Mouse (Mus musculus): ENCODE results near the gene Gdpd1. TPM values are rescaled to one million over a fixed set of nuclear protein-coding genes. Genes with fewer than 3 reads are reported as not detected.
A peak's percentile ranks its signal among the peaks of the same experiment; 100 is the strongest.

Gene Gdpd1
- 195 and 209 TPM in 2 replicates for polyA plus RNA-seq (2015; fragmentation: Nextera tagmentation; extraction: Ambion mirVana)

GRCm38 (mm10) chr11:87073866-87074440, at the start of gene Gdpd1:
Gene Gdpd1 (minus strand): TSS chr11:87074062.
- peak within 1 kb of the TSS; percentile 92 for H3K27ac ChIP-seq (ENCODE audit: low read length)
- peak within 1 kb of the TSS; percentile 75 for H3K9ac ChIP-seq (replicated peaks; ENCODE audit: low read depth, low read length)
- H3K4me2 ChIP-seq (ENCODE audit: low read length), result peak within 1 kb of the TSS; percentile 70
- peaks cover 35% of the 10 kb centered on the region for H3K4me1 ChIP-seq (replicated peaks; ENCODE audit: control insufficient read depth, insufficient read depth, low read length)
- no peaks in the 10 kb centered on the region for H3K27me3 ChIP-seq (replicated peaks; ENCODE audit: control insufficient read depth, insufficient read depth, low read length)
- peaks cover 6% of the 10 kb centered on the region; the same call in 1 of the 2 replicates for H3K36me3 ChIP-seq (ENCODE audit: control insufficient read depth, insufficient read depth)
- under 1% methylated on average over 43 of the region's 43 CpGs for WGBS
- H3K4me3 ChIP-seq (replicated peaks; ENCODE audit: low read length), result peak within 1 kb of the TSS; percentile 50
- peak; percentile 98 for ATAC-seq
- no peaks in the 10 kb centered on the region for H3K9me3 ChIP-seq (ENCODE audit: control insufficient read depth, low read length)

GRCm38 (mm10) chr11:87121864-87122263, 48.0 kb upstream of the Gdpd1 start:
- ATAC-seq, result no peak
- Histone ChIP-seq H3K4me2 (ENCODE audit: low read length) (no peak overlapping the region), H3K27ac (ENCODE audit: low read length) (no peak overlapping the region), H3K9me3 (ENCODE audit: control insufficient read depth, low read length) (no peaks in the 10 kb centered on the region), H3K27me3 (replicated peaks; ENCODE audit: control insufficient read depth, insufficient read depth, low read length) (no peaks in the 10 kb centered on the region), H3K4me1 (replicated peaks; ENCODE audit: control insufficient read depth, insufficient read depth, low read length) (peaks cover 8% of the 10 kb centered on the region), H3K9ac (replicated peaks; ENCODE audit: low read depth, low read length) (no peak overlapping the region), H3K4me3 (replicated peaks; ENCODE audit: low read length) (no peak overlapping the region), H3K36me3 (ENCODE audit: control insufficient read depth, insufficient read depth) (peaks cover 29% of the 10 kb centered on the region)
- WGBS, result 74% methylated on average over 8 of the region's 8 CpGs

GRCm38 (mm10) chr11:87110172-87110909, 36.5 kb upstream of the Gdpd1 start:
- H3K9me3 ChIP-seq (ENCODE audit: control insufficient read depth, low read length), result no peaks in the 10 kb centered on the region
- peaks cover 22% of the 10 kb centered on the region for H3K4me1 ChIP-seq (replicated peaks; ENCODE audit: control insufficient read depth, insufficient read depth, low read length)
- WGBS, result 2% methylated on average over 9 of the region's 9 CpGs
- no peak for ATAC-seq
- no peaks in the 10 kb centered on the region for H3K36me3 ChIP-seq (ENCODE audit: control insufficient read depth, insufficient read depth)
- H3K4me3 ChIP-seq (replicated peaks; ENCODE audit: low read length), result peak overlapping the region; percentile 98
- peak overlapping the region; percentile 94 for H3K9ac ChIP-seq (replicated peaks; ENCODE audit: low read depth, low read length)
- peak overlapping the region; percentile 57 for H3K4me2 ChIP-seq (ENCODE audit: low read length)
- H3K27me3 ChIP-seq (replicated peaks; ENCODE audit: control insufficient read depth, insufficient read depth, low read length), result no peaks in the 10 kb centered on the region
- peak overlapping the region; percentile 97 for H3K27ac ChIP-seq (ENCODE audit: low read length)

GRCm38 (mm10) chr11:87109519-87110171, 35.8 kb upstream of the Gdpd1 start:
- WGBS, result under 1% methylated on average over 42 of the region's 42 CpGs
- peaks cover 22% of the 10 kb centered on the region for H3K4me1 ChIP-seq (replicated peaks; ENCODE audit: control insufficient read depth, insufficient read depth, low read length)
- H3K4me3 ChIP-seq (replicated peaks; ENCODE audit: low read length), result peak overlapping the region; percentile 98
- no peaks in the 10 kb centered on the region for H3K27me3 ChIP-seq (replicated peaks; ENCODE audit: control insufficient read depth, insufficient read depth, low read length)
- H3K9ac ChIP-seq (replicated peaks; ENCODE audit: low read depth, low read length), result peak overlapping the region; percentile 94
- H3K27ac ChIP-seq (ENCODE audit: low read length), result peak overlapping the region; percentile 97
- peak overlapping the region; percentile 57 for H3K4me2 ChIP-seq (ENCODE audit: low read length)
- no peaks in the 10 kb centered on the region for H3K9me3 ChIP-seq (ENCODE audit: control insufficient read depth, low read length)
- ATAC-seq, result no peak
- H3K36me3 ChIP-seq (ENCODE audit: control insufficient read depth, insufficient read depth), result no peaks in the 10 kb centered on the region

- Histone ChIP-seq H3K36me3 (ENCODE audit: control insufficient read depth, insufficient read depth) (no peaks in the 10 kb centered on the region), H3K4me1 (replicated peaks; ENCODE audit: control insufficient read depth, insufficient read depth, low read length) (peaks cover 22% of the 10 kb centered on the region), H3K9ac (replicated peaks; ENCODE audit: low read depth, low read length) (peak within 1 kb of the TSS; percentile 94), H3K27me3 (replicated peaks; ENCODE audit: control insufficient read depth, insufficient read depth, low read length) (no peaks in the 10 kb centered on the region), H3K4me2 (ENCODE audit: low read length) (peak within 1 kb of the TSS; percentile 57), H3K4me3 (replicated peaks; ENCODE audit: low read length) (peak within 1 kb of the TSS; percentile 98), H3K9me3 (ENCODE audit: control insufficient read depth, low read length) (no peaks in the 10 kb centered on the region), H3K27ac (ENCODE audit: low read length) (peak within 1 kb of the TSS; percentile 97)
- under 1% methylated on average over 40 of the region's 40 CpGs for WGBS
- peak; percentile 98 for ATAC-seq
These were observed 35.1 kb upstream of the Gdpd1 start, which contains the start of gene Ska2 for GRCm38 (mm10) chr11:87108755-87109518. Gene Ska2 (plus strand): TSS chr11:87109234.

- Histone ChIP-seq H3K36me3 (ENCODE audit: control insufficient read depth, insufficient read depth) (no peaks in the 10 kb centered on the region), H3K4me2 (ENCODE audit: low read length) (peak within 1 kb of the TSS; percentile 57), H3K4me3 (replicated peaks; ENCODE audit: low read length) (peak within 1 kb of the TSS; percentile 98), H3K27ac (ENCODE audit: low read length) (peak within 1 kb of the TSS; percentile 97), H3K9me3 (ENCODE audit: control insufficient read depth, low read length) (no peaks in the 10 kb centered on the region), H3K4me1 (replicated peaks; ENCODE audit: control insufficient read depth, insufficient read depth, low read length) (peaks cover 22% of the 10 kb centered on the region), H3K9ac (replicated peaks; ENCODE audit: low read depth, low read length) (peak within 1 kb of the TSS; percentile 94), H3K27me3 (replicated peaks; ENCODE audit: control insufficient read depth, insufficient read depth, low read length) (no peaks in the 10 kb centered on the region)
- no peak for ATAC-seq
- WGBS, result under 1% methylated on average over 14 of the region's 14 CpGs
These were observed 34.5 kb upstream of the Gdpd1 start, which contains the start of gene Prr11 for GRCm38 (mm10) chr11:87108409-87108754. Gene Prr11 (minus strand): TSS chr11:87108708.

GRCm38 (mm10) chr11:87087142-87087541, 13.3 kb upstream of the Gdpd1 start:
- Histone ChIP-seq H3K9me3 (ENCODE audit: control insufficient read depth, low read length) (no peaks in the 10 kb centered on the region), H3K27ac (ENCODE audit: low read length) (no peak overlapping the region), H3K9ac (replicated peaks; ENCODE audit: low read depth, low read length) (no peak overlapping the region), H3K27me3 (replicated peaks; ENCODE audit: control insufficient read depth, insufficient read depth, low read length) (no peaks in the 10 kb centered on the region), H3K36me3 (ENCODE audit: control insufficient read depth, insufficient read depth) (peaks cover 9% of the 10 kb centered on the region), H3K4me2 (ENCODE audit: low read length) (peak overlapping the region; percentile 96), H3K4me1 (replicated peaks; ENCODE audit: control insufficient read depth, insufficient read depth, low read length) (peaks cover 21% of the 10 kb centered on the region), H3K4me3 (replicated peaks; ENCODE audit: low read length) (peak overlapping the region; percentile 96)
- ATAC-seq, result no peak
- WGBS, result 73% methylated on average over 2 of the region's 2 CpGs

GRCm38 (mm10) chr11:87086290-87086984, 12.6 kb upstream of the Gdpd1 start, which contains the start of gene Smg8:
Gene Smg8 (minus strand): TSS chr11:87086774.
- Histone ChIP-seq H3K27ac (ENCODE audit: low read length) (peak within 1 kb of the TSS; percentile 66), H3K9me3 (ENCODE audit: control insufficient read depth, low read length) (no peaks in the 10 kb centered on the region), H3K9ac (replicated peaks; ENCODE audit: low read depth, low read length) (peak within 1 kb of the TSS; percentile 85), H3K36me3 (ENCODE audit: control insufficient read depth, insufficient read depth) (peaks cover 9% of the 10 kb centered on the region), H3K4me2 (ENCODE audit: low read length) (peak within 1 kb of the TSS; percentile 96), H3K27me3 (replicated peaks; ENCODE audit: control insufficient read depth, insufficient read depth, low read length) (no peaks in the 10 kb centered on the region), H3K4me3 (replicated peaks; ENCODE audit: low read length) (peak within 1 kb of the TSS; percentile 96), H3K4me1 (replicated peaks; ENCODE audit: control insufficient read depth, insufficient read depth, low read length) (peaks cover 21% of the 10 kb centered on the region)
- ATAC-seq, result peak; percentile 98
- 1% methylated on average over 43 of the region's 43 CpGs for WGBS
